Mouse (Mus musculus): ENCODE measurements at regions not wholly inside any gene's neighbourhood (a gene's known extent, or its start where the extent isn't known, plus 50 kb on each side); places are given as distances from the start of the nearest gene placed in this dataset.

GRCm38 (mm10) chr10:96515923-96516258 is 100.9 kb upstream of the Btg1 start:
- DNase-seq (ENCODE audit: low read depth in 1 of 2, low spot score in 2 of 2): no peak
- no peaks in the 10 kb centered on the region for H3K36me3 ChIP-seq (ENCODE audit: control insufficient read depth, insufficient read depth, low read length)
- H3K27me3 ChIP-seq (ENCODE audit: control insufficient read depth, insufficient read depth, low read length): no peaks in the 10 kb centered on the region
- no peak overlapping the region for H3K4me3 ChIP-seq (ENCODE audit: extremely low read depth, insufficient read depth, insufficient read length)
- H3K27ac ChIP-seq (ENCODE audit: insufficient read depth, low read length): no peak overlapping the region
- no peak for TF ChIP-seq POLR2A (IDR thresholded peaks at IDR 0.05; ENCODE audit: low read depth, low read length)
- TF ChIP-seq CTCF (IDR thresholded peaks at IDR 0.05; ENCODE audit: extremely low read depth, insufficient read depth, insufficient read length, insufficient replicate concordance): no peak
- WGBS: 71% methylated on average over 2 of the region's 2 CpGs
- no peaks in the 10 kb centered on the region for H3K4me1 ChIP-seq (ENCODE audit: control insufficient read depth, insufficient read depth, insufficient read length)

DNA sequence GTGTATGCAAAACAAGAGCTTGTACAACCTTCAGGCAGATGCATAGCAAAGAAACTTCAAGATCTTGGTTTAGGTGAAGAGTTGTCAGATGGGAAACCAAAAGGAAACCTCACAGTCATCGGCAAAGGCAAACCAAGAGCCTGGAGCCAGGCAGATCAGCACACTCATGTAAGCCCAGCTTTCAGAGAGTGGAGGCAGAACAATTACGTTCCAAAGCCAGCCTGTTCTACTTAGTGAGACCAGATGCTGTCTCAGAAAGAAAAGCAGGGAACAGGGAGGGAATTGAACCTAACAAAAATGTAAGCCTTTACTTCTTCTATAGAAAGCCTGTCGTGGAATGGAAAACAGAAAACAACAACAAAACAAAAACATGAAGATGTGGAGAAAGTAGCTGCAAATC is 97.4 kb upstream of the Btg1 start:
- H3K36me3 ChIP-seq (ENCODE audit: control insufficient read depth, insufficient read depth, low read length): no peaks in the 10 kb centered on the region
- no peak for DNase-seq (ENCODE audit: low read depth in 1 of 2, low spot score in 2 of 2)
- H3K4me3 ChIP-seq (ENCODE audit: extremely low read depth, insufficient read depth, insufficient read length): no peak overlapping the region
- H3K4me1 ChIP-seq (ENCODE audit: control insufficient read depth, insufficient read depth, insufficient read length): no peaks in the 10 kb centered on the region
- no peaks in the 10 kb centered on the region for H3K27me3 ChIP-seq (ENCODE audit: control insufficient read depth, insufficient read depth, low read length)
- WGBS: 71% methylated on average over 3 of the region's 3 CpGs
- TF ChIP-seq POLR2A (IDR thresholded peaks at IDR 0.05; ENCODE audit: low read depth, low read length): no peak
- TF ChIP-seq CTCF (IDR thresholded peaks at IDR 0.05; ENCODE audit: extremely low read depth, insufficient read depth, insufficient read length, insufficient replicate concordance): no peak
- no peak overlapping the region for H3K27ac ChIP-seq (ENCODE audit: insufficient read depth, low read length)

GRCm38 (mm10) chr10:96520995-96521760 is 95.6 kb upstream of the Btg1 start:
- Histone ChIP-seq H3K27me3 (ENCODE audit: control insufficient read depth, insufficient read depth, low read length) (no peaks in the 10 kb centered on the region), H3K27ac (ENCODE audit: insufficient read depth, low read length) (no peak overlapping the region), H3K36me3 (ENCODE audit: control insufficient read depth, insufficient read depth, low read length) (no peaks in the 10 kb centered on the region), H3K4me1 (ENCODE audit: control insufficient read depth, insufficient read depth, insufficient read length) (no peaks in the 10 kb centered on the region), H3K4me3 (ENCODE audit: extremely low read depth, insufficient read depth, insufficient read length) (no peak overlapping the region)
- WGBS: 87% methylated on average over 8 of the region's 8 CpGs
- no peak for TF ChIP-seq CTCF (IDR thresholded peaks at IDR 0.05; ENCODE audit: extremely low read depth, insufficient read depth, insufficient read length, insufficient replicate concordance)
- no peak for TF ChIP-seq POLR2A (IDR thresholded peaks at IDR 0.05; ENCODE audit: low read depth, low read length)
- no peak for DNase-seq (ENCODE audit: low read depth in 1 of 2, low spot score in 2 of 2)

- WGBS: 90% methylated on average over 20 of the region's 20 CpGs
- no peak for TF ChIP-seq CTCF (IDR thresholded peaks at IDR 0.05; ENCODE audit: extremely low read depth, insufficient read depth, insufficient read length, insufficient replicate concordance)
- no peak for TF ChIP-seq POLR2A (IDR thresholded peaks at IDR 0.05; ENCODE audit: low read depth, low read length)
Observed at GRCm38 (mm10) chr10:96523967-96524801, 92.6 kb upstream of the Btg1 start.

DNA sequence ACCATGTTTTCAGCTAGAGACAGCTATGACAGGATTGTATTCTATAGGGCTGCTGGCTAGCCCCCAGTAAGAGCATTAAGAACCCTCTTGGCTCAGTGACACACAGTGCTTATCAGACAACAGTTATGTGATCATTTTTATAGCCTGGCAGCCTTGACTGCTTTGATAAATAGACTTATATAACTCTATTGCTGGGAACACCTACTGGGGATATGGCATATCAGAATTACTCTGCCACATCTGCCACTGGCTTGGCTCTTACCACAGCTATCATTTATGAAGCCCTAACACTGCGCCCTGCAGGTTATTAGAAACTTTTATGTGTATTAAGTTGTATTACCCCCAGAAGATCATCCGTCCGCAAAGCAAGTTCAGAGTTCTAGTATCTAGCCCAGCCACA is 88.9 kb upstream of the Btg1 start:
- no peak for DNase-seq (ENCODE audit: low read depth in 1 of 2, low spot score in 2 of 2)
- no peaks in the 10 kb centered on the region for H3K27me3 ChIP-seq (ENCODE audit: control insufficient read depth, insufficient read depth, low read length)
- no peak overlapping the region for H3K27ac ChIP-seq (ENCODE audit: insufficient read depth, low read length)
- no peak for TF ChIP-seq POLR2A (IDR thresholded peaks at IDR 0.05; ENCODE audit: low read depth, low read length)
- TF ChIP-seq CTCF (IDR thresholded peaks at IDR 0.05; ENCODE audit: extremely low read depth, insufficient read depth, insufficient read length, insufficient replicate concordance): no peak
- no peaks in the 10 kb centered on the region for H3K4me1 ChIP-seq (ENCODE audit: control insufficient read depth, insufficient read depth, insufficient read length)
- 81% methylated on average over 3 of the region's 3 CpGs for WGBS
- no peaks in the 10 kb centered on the region for H3K36me3 ChIP-seq (ENCODE audit: control insufficient read depth, insufficient read depth, low read length)
- H3K4me3 ChIP-seq (ENCODE audit: extremely low read depth, insufficient read depth, insufficient read length): no peak overlapping the region

More at GRCm38 (mm10) chr10:96523967-96524801, 92.6 kb upstream of the Btg1 start:
- H3K4me1 ChIP-seq (ENCODE audit: control insufficient read depth, insufficient read depth, insufficient read length): no peaks in the 10 kb centered on the region
- no peaks in the 10 kb centered on the region for H3K27me3 ChIP-seq (ENCODE audit: control insufficient read depth, insufficient read depth, low read length)
- no peaks in the 10 kb centered on the region for H3K36me3 ChIP-seq (ENCODE audit: control insufficient read depth, insufficient read depth, low read length)
- H3K4me3 ChIP-seq (ENCODE audit: extremely low read depth, insufficient read depth, insufficient read length): no peak overlapping the region
- H3K27ac ChIP-seq (ENCODE audit: insufficient read depth, low read length): no peak overlapping the region
- DNase-seq (ENCODE audit: low read depth in 1 of 2, low spot score in 2 of 2): no peak

DNA sequence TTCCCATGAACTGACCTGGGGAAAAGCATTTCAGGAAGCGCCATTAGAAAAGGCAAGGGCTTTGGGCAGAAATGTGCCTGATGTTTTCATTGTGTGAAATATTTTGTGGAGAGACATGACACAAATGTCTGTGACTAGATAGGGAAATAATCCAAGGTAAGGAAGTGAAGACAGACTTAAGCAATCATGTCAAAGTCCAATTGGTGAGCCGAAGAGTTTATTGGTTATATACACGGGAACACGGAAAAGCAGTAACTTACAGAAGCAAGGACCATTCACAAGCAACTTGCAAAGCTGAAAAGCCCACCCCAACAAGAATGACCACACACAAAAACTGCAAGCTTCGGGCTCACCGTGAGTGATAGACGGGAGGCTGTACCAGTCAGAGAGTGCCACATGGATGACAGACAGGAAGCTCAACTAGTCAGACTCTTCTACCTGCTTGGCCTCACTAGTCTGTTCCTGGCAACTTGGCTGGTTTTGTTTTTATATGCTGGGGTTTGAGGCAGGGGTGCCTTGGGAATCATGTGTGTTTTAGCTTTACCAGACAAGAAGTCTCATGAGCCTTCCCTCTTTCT is 82.2 kb upstream of the Btg1 start:
- WGBS: 96% methylated on average over 7 of the region's 7 CpGs
- Histone ChIP-seq H3K27me3 (ENCODE audit: control insufficient read depth, insufficient read depth, low read length) (no peaks in the 10 kb centered on the region), H3K36me3 (ENCODE audit: control insufficient read depth, insufficient read depth, low read length) (no peaks in the 10 kb centered on the region), H3K4me1 (ENCODE audit: control insufficient read depth, insufficient read depth, insufficient read length) (no peaks in the 10 kb centered on the region), H3K27ac (ENCODE audit: insufficient read depth, low read length) (no peak overlapping the region), H3K4me3 (ENCODE audit: extremely low read depth, insufficient read depth, insufficient read length) (no peak overlapping the region)
- TF ChIP-seq POLR2A (IDR thresholded peaks at IDR 0.05; ENCODE audit: low read depth, low read length): no peak
- no peak for TF ChIP-seq CTCF (IDR thresholded peaks at IDR 0.05; ENCODE audit: extremely low read depth, insufficient read depth, insufficient read length, insufficient replicate concordance)
- no peak for DNase-seq (ENCODE audit: low read depth in 1 of 2, low spot score in 2 of 2)

Data from spleen, adult 2 months (tissue).